ENCODE assay signal across 8 mouse cellular contexts in the genomic region with DNA sequence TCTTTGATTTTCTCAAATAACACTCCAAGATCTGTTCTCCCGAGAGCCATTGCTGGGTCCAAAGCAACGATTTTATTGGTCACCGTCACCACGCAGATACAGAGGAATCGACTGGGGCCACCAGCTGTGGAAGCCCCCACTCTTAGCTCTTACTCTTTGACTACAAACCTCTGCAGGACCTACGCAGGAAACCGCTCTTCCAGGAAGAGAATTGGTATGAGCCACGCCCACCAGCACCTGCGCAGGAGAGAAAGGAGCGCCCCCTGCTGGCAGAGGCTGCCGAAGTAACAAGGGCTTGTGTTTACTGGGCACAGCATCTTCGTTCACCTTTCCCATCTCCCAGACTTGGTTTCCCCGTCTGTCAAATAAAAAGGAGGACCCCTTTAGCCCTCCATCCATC. TPM values are rescaled to one million over a fixed set of nuclear protein-coding genes. Genes with fewer than 3 reads are reported as not detected.
DNase-seq lines count a peak whose midpoint lies in the region; ATAC-seq lines count a peak whose summit lies in the region.

No protein-coding gene starts in this region.

- H3K9ac ChIP-seq in neural tube, embryonic 11.5 days (ENCODE audit: low read length), result no peak overlapping the region

- no peak overlapping the region for H3K27ac ChIP-seq in neural tube, embryonic 11.5 days (ENCODE audit: low read depth, low read length)

- WGBS in large intestine, adult 2 months, result 36% methylated on average over 13 of the region's 13 CpGs
- 30% methylated on average over 13 of the region's 13 CpGs for WGBS in neural tube, embryonic 11.5 days

- DNase-seq in frontal cortex, postnatal 25 days (ENCODE audit: low spot score in 2 of 2), result peak; percentile 16 to 25
- DNase-seq in ovary, postnatal 36 days (ENCODE audit: low spot score), result peak; percentile 59
- DNase-seq in ovary, postnatal 14 days (ENCODE audit: low spot score), result no peak
- peak; percentile 62 to 80 for DNase-seq in cerebellum, postnatal 14 days
- DNase-seq in large intestine, adult 2 months (ENCODE audit: low read depth, low spot score), result peak; percentile 25
- peak; percentile 58 for DNase-seq in neural tube, embryonic 11.5 days (ENCODE audit: low spot score)

- H3K4me2 ChIP-seq in neural tube, embryonic 11.5 days (ENCODE audit: low read depth), result no peak overlapping the region

- no peak overlapping the region for H3K4me3 ChIP-seq in neural tube, embryonic 11.5 days (ENCODE audit: low read depth, low read length)

- no peaks in the 10 kb centered on the region for H3K36me3 ChIP-seq in neural tube, embryonic 11.5 days (ENCODE audit: control insufficient read depth, insufficient read depth, low read length)

- no peak for ATAC-seq in frontal cortex, adult (ENCODE audit: low TSS enrichment)
- no peak for ATAC-seq in neural tube, embryonic 11.5 days (ENCODE audit: insufficient read depth, low FRiP score, low TSS enrichment)
- no peak for ATAC-seq in activated CD4-positive, CD25-positive, alpha-beta regulatory T cell, adult 4 months

- H3K4me1 ChIP-seq in neural tube, embryonic 11.5 days (ENCODE audit: control insufficient read depth, insufficient read depth, low read length), result no peaks in the 10 kb centered on the region

- H3K9me3 ChIP-seq in neural tube, embryonic 11.5 days (ENCODE audit: control insufficient read depth, low read length), result no peaks in the 10 kb centered on the region

- H3K27me3 ChIP-seq in neural tube, embryonic 11.5 days (ENCODE audit: control insufficient read depth, insufficient read depth, low read length), result no peaks in the 10 kb centered on the region

RNA-seq across cellular contexts. Expression of a gene that starts 25.0 kb away (rescaled TPM):
- polyA plus RNA-seq in large intestine, adult 2 months (2012; rRNA removed), result not detected in 2 replicates
- polyA plus RNA-seq in neural tube, embryonic 11.5 days (2014; fragmentation: Nextera tagmentation; extraction: Ambion mirVana), result 0.38 and 0.54 TPM in 2 replicates
- polyA plus RNA-seq in activated CD4-positive, CD25-positive, alpha-beta regulatory T cell, adult 4 months (2017; shearing (Covaris generic)), result not detected

RNA-seq across cellular contexts. Expression of a gene that starts 41.6 kb away (rescaled TPM):
- polyA plus RNA-seq in large intestine, adult 2 months (2012; rRNA removed), result 22.7 and 28.5 TPM in 2 replicates
- not detected in 2 replicates for polyA plus RNA-seq in neural tube, embryonic 11.5 days (2014; fragmentation: Nextera tagmentation; extraction: Ambion mirVana)
- not detected for polyA plus RNA-seq in activated CD4-positive, CD25-positive, alpha-beta regulatory T cell, adult 4 months (2017; shearing (Covaris generic))

Comparison
In these comparisons a context has a peak if more than half of its experiments do, and no peak if none do; other contexts are left out.
1. RNA of a gene that starts 41.6 kb away (polyA plus RNA-seq): 22.7 to 28.5 TPM in large intestine, adult 2 months; not detected in neural tube, embryonic 11.5 days and not detected in activated CD4-positive, CD25-positive, alpha-beta regulatory T cell, adult 4 months; every median in the first group is over 10 times any median in the second.